Mouse (Mus musculus) kidney, adult 9 months (tissue): Measurements from ENCODE around the gene Mmab.
A peak's percentile ranks its signal among the peaks of the same experiment; 100 is the strongest.

Experiments used
- DNase-seq: peaks from one replicate; pipeline ENCODE4 v3.0.0; 2022

Gene Mmab

DNA sequence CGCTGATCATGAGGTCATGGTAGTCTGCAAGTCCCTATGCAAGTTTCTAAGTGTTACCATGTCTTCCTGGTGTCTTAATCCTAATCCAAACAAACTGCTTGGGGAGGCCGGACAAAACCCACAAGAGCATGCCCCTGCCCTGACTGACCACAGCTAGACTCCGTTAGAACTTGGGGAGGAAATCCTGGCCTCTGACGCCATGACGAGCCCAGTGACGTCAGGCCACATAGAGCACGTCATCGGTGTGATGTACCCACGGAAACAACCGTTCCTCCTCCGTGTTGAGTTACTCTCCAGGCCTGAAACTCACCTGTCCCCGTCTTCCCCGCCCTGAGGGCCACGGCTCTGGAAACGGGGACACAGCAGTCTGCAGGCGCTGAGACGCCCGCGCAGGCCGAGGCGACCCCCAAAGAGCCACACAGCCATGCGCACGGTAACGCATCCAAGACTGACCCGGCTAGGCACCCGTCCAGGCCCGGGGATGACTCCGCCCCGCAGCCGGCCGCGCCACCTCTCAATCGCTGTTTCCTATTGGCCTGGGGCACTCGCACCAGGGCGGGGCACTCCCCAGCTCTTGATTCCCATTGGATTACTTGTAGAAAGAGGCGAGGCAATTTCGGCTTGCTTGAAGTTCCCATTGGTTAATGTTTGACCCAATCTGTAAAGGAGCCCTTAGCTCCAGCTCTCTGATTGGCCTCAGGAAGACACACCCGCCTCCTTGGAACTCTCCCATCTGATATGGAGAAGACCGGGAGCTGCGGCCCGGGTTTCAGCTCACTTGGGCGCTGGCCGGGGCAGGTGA lies at the start of gene Mmab, which contains the start of gene Mvk:
Gene Mmab (minus strand): TSS at position 495 of the 802 bp plus-strand sequence.
Gene Mvk (plus strand): TSS at position 704 of the 802 bp plus-strand sequence.
- DNase-seq, result peak; percentile 99

GRCm38 (mm10) chr5:114490241-114490640 lies 46.4 kb upstream of the Mmab start:
- DNase-seq, result no peak

- DNase-seq, result no peak
Observed at GRCm38 (mm10) chr5:114489570-114489969, 45.7 kb upstream of the Mmab start.

GRCm38 (mm10) chr5:114485685-114486084 lies 41.8 kb upstream of the Mmab start:
- no peak for DNase-seq

- DNase-seq, result no peak
Observed at GRCm38 (mm10) chr5:114482587-114483011, 38.7 kb upstream of the Mmab start.

- no peak for DNase-seq
Observed at GRCm38 (mm10) chr5:114478267-114478666, 34.4 kb upstream of the Mmab start.

GRCm38 (mm10) chr5:114474741-114475491 lies 31.1 kb upstream of the Mmab start:
- DNase-seq, result peak; percentile 48

GRCm38 (mm10) chr5:114470359-114470758 lies 26.5 kb upstream of the Mmab start:
- DNase-seq, result no peak

- no peak for DNase-seq
Observed at GRCm38 (mm10) chr5:114468007-114468406, 24.1 kb upstream of the Mmab start.

DNA sequence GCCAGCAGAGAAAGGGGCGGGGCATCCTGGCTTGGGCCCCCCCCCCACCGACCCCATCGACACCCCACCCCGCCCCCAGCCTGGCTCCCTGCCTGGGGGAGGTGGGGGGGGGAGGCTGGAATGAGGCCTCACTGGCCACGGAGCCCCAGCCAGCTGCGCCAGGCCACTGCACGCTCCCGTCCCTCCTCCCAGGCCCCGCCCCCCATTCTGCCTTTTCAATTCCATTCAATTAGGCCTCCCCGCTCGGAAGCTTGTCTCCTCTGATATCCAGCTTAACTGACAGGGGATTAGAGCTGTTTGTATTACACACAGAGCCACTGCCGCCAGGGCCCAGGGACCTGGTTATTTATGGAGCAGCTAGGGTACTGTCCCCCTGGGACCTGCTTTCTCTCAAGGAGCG lies 23.6 kb upstream of the Mmab start:
- peak; percentile 38 for DNase-seq

DNA sequence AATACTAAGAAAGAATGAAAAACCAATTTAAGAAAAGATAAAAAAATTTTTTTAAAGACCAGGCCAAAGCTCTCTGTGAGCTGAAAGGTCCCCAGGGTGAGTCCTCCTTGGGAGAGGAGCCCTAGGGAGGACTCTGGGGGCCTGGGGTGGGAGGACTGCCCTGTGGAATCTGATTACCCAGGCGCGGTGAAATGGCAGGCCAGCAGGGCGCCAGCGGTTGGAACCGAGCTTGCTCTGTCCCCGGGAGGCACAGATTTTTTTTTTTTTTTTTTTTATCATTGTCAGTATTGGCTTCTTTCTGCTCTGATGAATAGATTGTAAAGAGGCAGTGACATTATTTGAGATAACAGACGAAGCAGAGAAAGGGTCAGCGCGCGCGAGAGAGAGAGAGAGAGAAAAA lies 23.2 kb upstream of the Mmab start:
- no peak for DNase-seq

DNA sequence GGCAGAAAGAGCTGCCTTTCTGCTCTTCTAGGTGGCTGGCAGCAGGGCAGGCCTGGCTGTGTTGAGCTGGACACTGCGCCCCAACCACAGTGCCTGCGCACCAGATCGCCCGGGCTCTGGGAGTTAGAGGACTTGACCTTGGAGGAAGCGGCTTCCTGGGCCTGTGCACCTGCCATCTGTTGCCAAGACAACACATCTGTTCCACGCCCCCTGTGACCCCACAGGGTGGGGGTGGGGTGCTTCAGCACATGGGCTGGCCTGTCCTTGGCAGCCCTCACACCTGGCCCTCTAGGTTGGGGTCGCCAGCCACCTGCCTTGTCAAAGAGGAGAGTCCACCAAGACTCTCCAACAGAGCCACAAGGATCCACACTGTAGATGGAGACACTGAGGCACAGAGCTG lies 21.8 kb upstream of the Mmab start:
- DNase-seq, result no peak

DNA sequence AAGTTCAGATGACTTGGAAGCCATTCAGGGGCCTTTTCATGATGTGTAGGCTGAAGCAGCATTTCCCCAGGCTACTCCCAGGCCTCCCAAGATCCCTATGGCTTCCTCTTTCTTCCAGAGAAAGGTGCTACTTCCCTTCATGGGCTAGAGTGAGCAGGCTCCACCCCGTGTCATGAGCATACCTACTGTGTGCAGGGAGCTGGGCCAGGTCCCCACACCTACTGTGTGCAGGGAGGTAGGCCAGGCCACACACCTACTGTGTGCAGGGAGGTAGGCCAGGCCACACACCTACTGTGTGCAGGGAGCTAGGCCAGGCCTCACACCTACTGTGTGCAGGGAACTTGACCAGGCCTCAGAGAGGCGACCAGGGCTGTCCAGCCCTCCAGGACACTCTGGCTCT lies 20.7 kb upstream of the Mmab start:
- DNase-seq, result no peak

DNA sequence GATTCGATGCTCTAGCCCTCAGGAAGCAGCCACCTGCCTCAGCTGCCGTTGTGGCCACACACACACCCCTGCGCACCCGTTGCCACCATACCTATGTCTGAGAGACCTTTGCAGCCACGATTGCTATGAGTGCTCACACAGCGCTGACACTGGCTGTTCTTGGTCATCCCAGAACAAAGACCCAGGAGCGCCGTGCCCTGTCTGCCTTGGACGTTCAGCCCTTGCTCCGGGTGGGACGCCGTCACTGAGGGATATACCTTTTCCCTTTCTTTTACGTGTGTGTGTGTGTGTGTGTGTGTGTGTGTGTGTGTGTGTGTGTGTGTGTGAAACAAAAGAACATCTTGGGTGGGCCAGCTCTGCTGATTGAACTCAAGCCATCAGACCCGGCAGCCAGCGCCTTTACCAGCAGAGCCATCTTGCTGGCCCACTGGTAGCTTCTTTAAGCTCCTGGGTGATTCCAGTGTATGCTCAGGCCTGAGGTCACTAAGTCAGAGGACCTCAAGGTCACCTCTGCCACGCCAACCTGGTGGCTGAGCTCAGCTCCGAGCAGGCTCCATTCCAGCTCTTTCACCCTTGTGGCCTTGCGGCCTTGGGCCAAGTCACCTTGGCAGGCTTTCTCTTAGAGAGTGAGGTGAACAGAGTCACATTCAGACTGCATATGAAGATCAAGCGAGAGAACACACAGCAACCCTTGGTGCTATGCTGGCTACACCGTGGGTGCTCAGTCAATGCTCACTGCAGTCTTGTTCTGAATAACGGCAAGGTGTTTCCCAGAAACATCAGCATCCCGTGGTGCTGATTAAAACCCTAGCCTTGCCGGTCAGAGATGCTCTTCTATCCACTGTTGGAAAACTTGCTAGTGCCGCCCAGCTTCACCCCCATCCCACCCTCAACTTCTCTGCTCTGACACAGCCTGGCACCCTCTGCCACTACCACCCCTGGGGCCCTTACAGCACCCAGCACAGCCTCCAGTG lies 18.5 kb upstream of the Mmab start:
- DNase-seq, result peak; percentile 72

- peak; percentile 76 for DNase-seq
Observed at GRCm38 (mm10) chr5:114461238-114461637, 17.4 kb upstream of the Mmab start.

DNA sequence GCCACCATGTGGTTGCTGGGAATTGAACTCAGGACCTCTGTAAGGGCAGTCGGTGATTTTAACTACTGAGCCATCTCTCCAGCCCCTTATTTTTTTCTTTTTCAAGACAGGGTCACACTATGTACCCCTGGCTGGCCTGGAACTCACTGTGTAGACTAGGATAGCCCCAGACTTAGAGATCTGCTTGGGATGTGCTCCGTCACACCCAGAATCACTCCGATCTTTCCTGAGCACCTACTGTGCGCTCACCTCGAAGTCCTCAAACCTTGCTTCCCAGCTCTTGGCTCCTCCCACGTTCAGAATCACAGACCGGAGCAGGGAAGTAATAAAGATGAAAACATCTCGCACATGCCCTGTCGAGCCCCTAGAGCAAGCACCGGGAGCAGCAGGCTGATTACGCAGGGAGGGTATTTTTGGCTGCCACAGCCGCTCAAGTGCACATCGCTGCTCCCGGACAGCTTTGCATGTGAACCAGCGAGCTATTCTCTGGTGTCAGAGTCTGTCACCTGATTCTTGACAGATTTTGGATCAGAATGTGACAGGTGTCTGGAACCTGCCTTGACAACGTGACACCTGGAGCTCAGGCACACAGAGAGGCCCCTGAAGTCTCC lies 13.2 kb upstream of the Mmab start:
- DNase-seq, result no peak

GRCm38 (mm10) chr5:114456287-114456686 lies 12.4 kb upstream of the Mmab start:
- no peak for DNase-seq

DNA sequence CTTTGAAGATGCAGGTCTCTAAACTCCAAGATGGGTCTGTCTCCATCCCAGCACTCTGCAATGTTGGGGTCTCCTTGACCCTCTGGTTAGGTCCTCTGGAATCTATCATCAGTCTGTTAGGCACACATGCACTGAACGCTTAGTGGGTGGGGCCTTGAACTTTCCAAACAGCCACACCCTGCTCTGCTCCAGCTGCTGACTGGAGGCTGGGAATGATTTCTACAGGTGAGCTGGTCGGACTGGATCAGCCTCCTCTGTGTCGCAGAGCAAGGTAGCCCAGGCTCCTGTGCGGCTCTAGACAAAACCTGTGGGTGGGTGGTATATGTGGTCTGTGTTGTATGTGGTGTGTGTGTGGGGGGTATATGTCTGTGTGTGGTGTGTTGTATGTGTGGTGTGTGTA lies 5.2 kb upstream of the Mmab start:
- DNase-seq, result no peak

GRCm38 (mm10) chr5:114444368-114444692 lies 470 bp upstream of the Mmab start:
- no peak for DNase-seq

GRCm38 (mm10) chr5:114435588-114435987 lies 8.3 kb downstream of the Mmab start:
- peak; percentile 13 for DNase-seq

GRCm38 (mm10) chr5:114434359-114434758 lies 9.5 kb downstream of the Mmab start:
- DNase-seq, result no peak

- DNase-seq, result peak; percentile 61
Observed at GRCm38 (mm10) chr5:114429781-114430180, 14.1 kb downstream of the Mmab start.

GRCm38 (mm10) chr5:114428621-114429020 lies 15.2 kb downstream of the Mmab start:
- no peak for DNase-seq
